Mouse (Mus musculus) E14TG2a.4 (cell line): ENCODE measurements around the gene Ociad1.

ENCODE experiments used
- CTCF ChIP-seq: conservative IDR thresholded peaks from 2 replicates; pipeline ENCODE4 v1.5.1; 2014; ENCODE audit warnings: low read length
- NANOG ChIP-seq: IDR thresholded peaks from 2 replicates; pipeline ENCODE4 v1.6.1; 2014; ENCODE audit warnings: borderline replicate concordance, low read length, mixed read lengths

- no peak for TF ChIP-seq CTCF
- no peak for TF ChIP-seq NANOG
Observed at GRCm38 (mm10) chr5:73362791-73363190, 70.2 kb downstream of the Ociad1 start.
